Mouse (Mus musculus): ENCODE results near the gene Akr1b8. TPM values are rescaled to one million over a fixed set of nuclear protein-coding genes. Genes with fewer than 3 reads are reported as not detected.

Gene Akr1b8
- 20.2 and 21.3 TPM in 2 replicates for polyA plus RNA-seq (2012; rRNA removed)

DNA sequence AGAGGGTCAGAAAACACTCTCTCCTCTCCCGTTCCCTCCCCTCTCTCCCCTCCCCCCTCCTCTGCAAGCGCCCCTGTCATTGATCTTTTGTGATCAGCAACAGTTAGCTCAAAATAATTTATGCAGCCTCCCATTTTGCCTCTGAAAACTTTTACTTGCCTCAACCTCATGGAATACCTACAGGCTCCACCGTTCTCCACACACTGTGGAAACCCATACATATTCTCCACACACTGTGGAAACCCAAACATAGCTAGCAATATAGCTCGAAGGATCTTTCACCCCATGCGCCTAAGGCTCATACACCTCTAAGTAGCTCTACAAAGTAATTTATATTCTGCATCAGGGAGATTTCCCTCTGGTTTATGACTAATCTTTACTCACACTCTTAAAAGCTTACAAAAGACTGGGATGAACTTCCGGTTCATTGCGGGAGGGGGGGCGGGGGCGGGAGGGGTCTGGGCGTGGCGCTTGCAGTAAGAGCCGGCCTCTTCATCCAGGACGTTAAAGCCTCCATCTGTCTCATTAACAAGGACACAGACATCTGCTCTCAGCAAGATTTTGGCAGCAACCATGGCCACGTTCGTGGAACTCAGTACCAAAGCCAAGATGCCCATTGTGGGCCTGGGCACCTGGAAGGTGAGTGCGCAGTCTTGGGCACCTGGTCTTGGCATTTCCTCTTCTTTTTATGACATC, at the start of gene Akr1b8:
Gene Akr1b8 (plus strand): TSS at position 462 of the 696 bp plus-strand sequence.

DNA sequence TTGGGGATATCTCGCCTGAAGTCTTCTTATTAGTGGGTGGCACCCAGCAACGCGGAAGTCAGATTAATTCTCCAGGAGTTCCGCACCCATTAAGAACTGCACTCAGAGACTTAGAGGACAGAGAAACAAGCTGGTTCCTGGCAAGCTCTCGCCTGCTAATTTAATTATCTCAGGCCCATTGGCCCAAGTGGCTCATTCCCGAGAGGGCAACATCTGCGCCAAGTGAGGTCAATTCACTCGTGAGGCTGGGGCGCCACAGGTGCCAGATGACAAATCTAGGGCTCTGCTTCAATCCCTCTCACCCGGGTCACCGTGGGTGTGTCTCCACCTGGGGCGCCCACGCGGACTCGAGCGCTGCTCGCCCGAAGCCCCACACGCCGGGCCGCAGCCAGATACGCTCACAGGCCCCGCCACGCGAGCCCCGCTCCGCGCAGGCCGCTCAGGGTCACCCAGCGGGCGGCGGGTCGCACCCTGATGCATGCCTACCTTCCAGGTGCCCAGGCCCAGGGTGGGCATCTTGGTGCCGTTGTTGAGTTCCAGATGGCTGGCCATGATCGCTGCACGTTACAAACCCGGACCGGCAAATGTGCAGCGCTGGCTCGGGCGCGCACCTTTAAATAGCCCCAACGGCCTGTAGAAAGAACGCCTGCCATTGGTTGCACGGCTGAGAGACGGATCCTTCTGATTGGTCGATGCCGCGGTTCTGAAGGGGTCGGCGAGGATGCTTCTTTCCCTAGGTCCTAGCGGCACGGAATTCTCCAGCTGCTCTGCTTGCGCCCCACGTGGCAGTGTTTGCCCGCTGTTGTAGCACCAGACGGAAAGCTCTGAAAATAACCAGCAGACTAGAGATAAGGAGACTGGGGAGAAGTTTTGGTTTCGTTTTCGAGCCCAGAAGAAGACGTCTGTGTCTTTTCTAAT, 36.8 kb upstream of the Akr1b8 start, which contains the start of gene Akr1b3:
Gene Akr1b3 (minus strand): TSS at position 625 of the 918 bp plus-strand sequence.

DNA sequence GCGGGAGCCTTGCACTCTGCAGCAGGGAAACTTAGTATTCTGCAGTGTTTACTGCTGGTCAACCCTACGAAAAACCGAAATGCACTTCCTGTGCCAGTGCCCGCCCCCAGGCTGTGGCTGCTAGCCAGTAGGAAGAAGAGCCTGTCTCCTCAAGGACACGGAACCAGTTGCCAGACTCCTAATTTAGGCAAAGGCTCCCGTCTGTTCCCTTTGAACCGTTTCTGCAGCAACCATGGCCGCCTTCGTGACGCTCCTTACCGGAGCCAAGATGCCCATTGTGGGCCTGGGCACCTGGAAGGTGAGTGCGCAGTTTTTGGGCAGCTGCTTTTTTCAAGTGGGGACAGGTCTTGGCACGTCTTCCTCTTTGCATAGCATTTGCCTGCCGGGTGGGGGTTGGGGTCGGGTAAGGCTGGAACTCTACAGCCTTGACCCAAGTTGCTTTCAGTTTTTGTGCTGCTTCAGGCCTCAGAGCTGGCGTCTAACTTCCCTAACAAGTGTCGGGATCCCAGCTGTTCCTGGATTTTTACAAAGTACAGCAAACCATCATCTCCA, 30.3 kb downstream of the Akr1b8 start, which contains the start of gene Akr1b10:
Gene Akr1b10 (plus strand): TSS at position 109 of the 552 bp plus-strand sequence.

DNA sequence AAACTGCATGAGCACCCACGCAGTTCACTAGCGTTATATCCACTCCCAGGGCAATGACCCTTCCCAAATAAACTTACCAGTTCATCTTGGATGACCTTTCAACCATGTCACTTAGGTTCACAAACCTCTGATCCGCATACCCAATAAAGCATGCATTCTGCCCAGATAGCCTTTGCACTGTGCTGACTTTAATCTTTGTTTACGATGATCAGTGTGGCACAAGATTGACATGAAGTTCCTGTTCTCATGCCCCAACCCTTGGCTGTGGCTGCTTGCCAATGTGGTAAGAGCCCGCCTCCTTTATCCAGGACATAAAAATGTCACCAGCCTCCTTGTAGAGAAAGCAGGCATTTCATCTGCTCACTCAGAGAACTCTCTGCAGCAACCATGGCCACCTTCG, 58.1 kb downstream of the Akr1b8 start, which contains the start of gene Akr1b7:
Gene Akr1b7 (plus strand): TSS at position 312 of the 400 bp plus-strand sequence.

Other genes starting within 250 kb of the Akr1b8 start
- 22.9 and 34.4 TPM in 2 replicates for gene Slc35b4, start 177.0 kb upstream of the Akr1b8 start, polyA plus RNA-seq (2012; rRNA removed)
- 119 and 150 TPM in 2 replicates for gene Akr1b3, start 36.6 kb upstream of the Akr1b8 start, polyA plus RNA-seq (2012; rRNA removed)
- 12.1 and 16.4 TPM in 2 replicates for gene Akr1b10, start 30.1 kb downstream of the Akr1b8 start, polyA plus RNA-seq (2012; rRNA removed)
- 0.07 and 0.14 TPM in 2 replicates for gene Akr1b7, start 58.2 kb downstream of the Akr1b8 start, polyA plus RNA-seq (2012; rRNA removed)
- gene Bpgm, start 122.1 kb downstream of the Akr1b8 start, polyA plus RNA-seq (2012; rRNA removed) = 82.1 and 110 TPM in 2 replicates
- gene Cald1, start 244.4 kb downstream of the Akr1b8 start, polyA plus RNA-seq (2012; rRNA removed) = 110 and 301 TPM in 2 replicates

Measured in central nervous system, embryonic 11.5 days (tissue).